Mouse (Mus musculus): ENCODE data around the gene Eppin. TPM values are rescaled to one million over a fixed set of nuclear protein-coding genes. Genes with fewer than 3 reads are reported as not detected.

Eppin gene
- total and polyA plus RNA-seq, 3 experiments = not detected

GRCm38 (mm10) chr2:164564346-164564745 lies 29.0 kb downstream of the Eppin start:
- H3K27ac ChIP-seq (ENCODE audit: insufficient read depth, low read depth) = no peak overlapping the region
- H3K4me1 ChIP-seq (ENCODE audit: control insufficient read depth in 1 of 2, insufficient read depth in 2 of 2) = no peaks in the 10 kb centered on the region
- no peak for DNase-seq (ENCODE audit: extremely low read depth)
- TF ChIP-seq JUND (conservative IDR thresholded peaks at IDR 0.05; ENCODE audit: low read depth, low read length) (no peak), TBP (conservative IDR thresholded peaks at IDR 0.05; ENCODE audit: low read depth, low read length) (no peak), ZNF384 (IDR thresholded peaks at IDR 0.05; ENCODE audit: low read depth, low read length) (no peak), CTCF (conservative IDR thresholded peaks at IDR 0.05 in 1 of 2, IDR thresholded peaks at IDR 0.05 in 1 of 2; ENCODE audit: low read depth in 2 of 2, low read length in 2 of 2) (no peak), TCF12 (IDR thresholded peaks at IDR 0.05; ENCODE audit: low read depth, low read length) (no peak), MAZ (IDR thresholded peaks at IDR 0.05; ENCODE audit: low read depth, low read length) (no peak), BHLHE40 (IDR thresholded peaks at IDR 0.05; ENCODE audit: low read depth, low read length) (no peak), RAD21 (IDR thresholded peaks at IDR 0.05; ENCODE audit: low read depth, low read length) (no peak)
- H3K36me3 ChIP-seq (replicated peaks in 1 of 2; ENCODE audit: control insufficient read depth in 1 of 2, insufficient read depth in 1 of 2, low read length in 1 of 2) = no peaks in the 10 kb centered on the region
- no peak overlapping the region for H3K4me3 ChIP-seq (replicated peaks in 1 of 3; ENCODE audit: low read depth in 2 of 3, low read length in 2 of 3, poor library complexity in 1 of 3)
- peaks cover 14% of the 10 kb centered on the region for H3K9me3 ChIP-seq (replicated peaks; ENCODE audit: low read length)
- in situ Hi-C loops (cut with MboI; ENCODE audit: low pct_ligation_motif_present, low pct_unique_long_range_greater_than_20kb, low sequenced_read_pairs) = no loop called here
- H3K9ac ChIP-seq (ENCODE audit: insufficient read depth, low read depth) = no peak overlapping the region
- H3K4me2 ChIP-seq (ENCODE audit: insufficient read depth, low read depth, poor library complexity, severe bottlenecking) = no peak overlapping the region
- H3K27me3 ChIP-seq (replicated peaks) = peaks cover 95% of the 10 kb centered on the region
- H3K79me2 ChIP-seq (replicated peaks; ENCODE audit: control insufficient read depth, extremely low read depth, insufficient read depth, poor library complexity, severe bottlenecking) = no peaks in the 10 kb centered on the region
- dilution Hi-C loops (cut with MboI; ENCODE audit: extremely low pct_ligation_motif_present, extremely low pct_unique_long_range_greater_than_20kb, low sequenced_read_pairs) = no loop called here

DNA sequence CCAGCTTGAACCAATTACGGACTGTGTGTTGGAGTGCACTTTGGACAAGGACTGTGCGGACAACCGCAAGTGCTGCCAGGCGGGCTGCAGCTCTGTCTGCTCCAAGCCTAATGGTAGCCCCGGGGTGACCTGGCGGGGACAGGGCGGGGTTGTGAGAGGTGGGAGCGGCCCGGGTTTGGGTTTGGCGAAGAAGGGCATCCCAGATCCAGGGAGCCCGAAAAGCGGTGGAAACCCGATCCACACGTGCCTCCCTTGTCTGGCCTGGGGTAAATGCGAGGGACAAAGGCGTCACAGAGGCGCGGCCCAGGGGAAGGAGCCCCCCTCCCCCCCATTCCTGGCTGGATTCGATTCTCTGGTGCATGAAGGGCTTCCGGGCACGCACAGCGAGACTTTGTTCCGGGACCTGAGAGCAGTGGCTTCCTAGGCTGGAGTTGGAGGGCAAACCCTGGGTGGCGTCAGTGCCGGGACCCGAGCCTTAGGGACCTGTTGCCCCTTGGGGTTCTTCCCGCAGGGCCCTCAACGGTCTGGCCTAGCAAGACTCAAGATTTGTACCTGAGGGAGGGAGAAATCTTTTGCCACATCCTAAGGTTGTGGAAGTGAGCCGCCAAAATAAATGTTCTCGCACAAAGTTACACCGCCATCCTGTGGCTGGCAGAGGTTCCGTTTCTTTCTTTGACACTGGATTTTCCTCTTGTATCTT lies 29.9 kb downstream of the Eppin start:
- dilution Hi-C loops (cut with MboI; ENCODE audit: extremely low pct_ligation_motif_present, extremely low pct_unique_long_range_greater_than_20kb, low sequenced_read_pairs) (no loop called here), in situ Hi-C loops (cut with MboI; ENCODE audit: low pct_ligation_motif_present, low pct_unique_long_range_greater_than_20kb, low sequenced_read_pairs) (no loop called here)
- Histone ChIP-seq H3K4me1 (ENCODE audit: control insufficient read depth in 1 of 2, insufficient read depth in 2 of 2) (no peaks in the 10 kb centered on the region), H3K27ac (ENCODE audit: insufficient read depth, low read depth) (no peak overlapping the region), H3K4me2 (ENCODE audit: insufficient read depth, low read depth, poor library complexity, severe bottlenecking) (peak overlapping the region; percentile 1; the same call in 1 of the 2 replicates), H3K9me3 (replicated peaks; ENCODE audit: low read length) (peaks cover 14% of the 10 kb centered on the region), H3K4me3 (replicated peaks in 1 of 3; ENCODE audit: low read depth in 2 of 3, low read length in 2 of 3, poor library complexity in 1 of 3) (no peak overlapping the region), H3K79me2 (replicated peaks; ENCODE audit: control insufficient read depth, extremely low read depth, insufficient read depth, poor library complexity, severe bottlenecking) (no peaks in the 10 kb centered on the region), H3K27me3 (replicated peaks) (peaks cover 95% of the 10 kb centered on the region), H3K36me3 (replicated peaks in 1 of 2; ENCODE audit: control insufficient read depth in 1 of 2, insufficient read depth in 1 of 2, low read length in 1 of 2) (no peaks in the 10 kb centered on the region), H3K9ac (ENCODE audit: insufficient read depth, low read depth) (no peak overlapping the region)
- DNase-seq (ENCODE audit: extremely low read depth) = no peak
- TF ChIP-seq RAD21 (IDR thresholded peaks at IDR 0.05; ENCODE audit: low read depth, low read length) (peak; percentile 61), BHLHE40 (IDR thresholded peaks at IDR 0.05; ENCODE audit: low read depth, low read length) (no peak), TCF12 (IDR thresholded peaks at IDR 0.05; ENCODE audit: low read depth, low read length) (no peak), MEF2A (IDR thresholded peaks at IDR 0.05; ENCODE audit: borderline replicate concordance, low read depth, low read length) (no peak), NELFE (IDR thresholded peaks at IDR 0.05; ENCODE audit: low read depth, low read length) (no peak), PAX5 (IDR thresholded peaks at IDR 0.05; ENCODE audit: low read length) (no peak), USF1 (IDR thresholded peaks at IDR 0.05; ENCODE audit: low read depth, low read length) (no peak), EP300 (IDR thresholded peaks at IDR 0.05; ENCODE audit: low read length) (no peak), CHD1 (IDR thresholded peaks at IDR 0.05; ENCODE audit: low read depth, low read length) (no peak), ZNF384 (IDR thresholded peaks at IDR 0.05; ENCODE audit: low read depth, low read length) (no peak), HCFC1 (IDR thresholded peaks at IDR 0.05; ENCODE audit: low read depth, low read length) (no peak), MYC (IDR thresholded peaks at IDR 0.05; ENCODE audit: low read depth, low read length) (no peak), CTCF (conservative IDR thresholded peaks at IDR 0.05 in 1 of 2, IDR thresholded peaks at IDR 0.05 in 1 of 2; ENCODE audit: low read depth in 2 of 2, low read length in 2 of 2) (peak in 1 of 2 experiments; percentile 63; a peak in 2 of 4 replicates), MXI1 (IDR thresholded peaks at IDR 0.05; ENCODE audit: low read depth, low read length) (no peak), POLR2AphosphoS2 (IDR thresholded peaks at IDR 0.05; ENCODE audit: low read depth, low read length) (no peak), IRF4 (IDR thresholded peaks at IDR 0.05; ENCODE audit: low read depth, low read length) (no peak), ETS1 (conservative IDR thresholded peaks at IDR 0.05; ENCODE audit: low read depth, low read length) (no peak), SMC3 (IDR thresholded peaks at IDR 0.05; ENCODE audit: low read depth, low read length) (peak; percentile 44; the same call in 1 of the 2 replicates)
